Mouse (Mus musculus) right cerebral cortex, postnatal 36 days (tissue): ENCODE measurements at regions not wholly inside any gene's neighbourhood (a gene's known extent, or its start where the extent isn't known, plus 50 kb on each side); places are given as distances from the start of the nearest gene placed in this dataset.

ENCODE experiments used
- DNase-seq, 2 experiments: peaks; one replicate each; pipeline ENCODE4 v3.0.0; 2022; ENCODE audit warnings: low spot score in 2 of 2, mixed read lengths in 1 of 2

DNA sequence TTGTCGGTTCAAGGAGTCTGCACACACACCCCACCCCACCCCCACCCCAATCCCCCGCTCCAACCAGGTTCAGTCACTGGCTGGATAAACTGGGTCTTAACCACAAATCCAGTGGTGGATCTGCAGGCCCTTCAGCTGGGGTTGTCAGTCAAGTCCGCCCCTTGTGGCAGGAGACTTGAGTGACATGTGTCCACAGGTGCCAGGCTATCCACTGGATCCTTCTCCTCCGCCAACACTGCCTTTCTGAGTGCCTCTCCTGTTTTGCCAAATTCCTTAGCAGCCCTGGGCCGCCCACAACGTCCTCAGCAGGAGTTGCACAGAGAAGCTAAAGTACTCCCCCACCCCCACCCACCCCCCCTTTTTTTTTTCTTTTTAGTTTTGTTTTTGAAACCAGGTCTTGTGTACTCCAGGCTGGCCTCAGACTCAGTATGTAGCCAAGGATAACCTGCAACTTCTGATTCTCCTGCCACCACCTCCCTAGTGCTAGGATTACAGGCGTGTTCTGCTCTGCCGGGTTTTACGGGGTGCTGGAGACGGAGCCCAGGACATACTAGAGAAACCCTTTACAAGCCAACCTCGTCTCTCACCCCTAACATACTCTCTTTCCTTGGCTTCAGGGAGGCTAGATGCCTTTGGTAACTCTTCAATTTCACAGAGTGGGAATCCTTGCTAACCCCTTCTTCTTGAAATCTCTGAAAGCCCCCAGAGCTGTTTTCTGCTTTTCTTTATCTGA lies 57.2 kb upstream of the Zfp280d start:
- no peak for DNase-seq

GRCm38 (mm10) chr9:72218736-72219135 lies 55.9 kb upstream of the Zfp280d start:
- DNase-seq: no peak

DNA sequence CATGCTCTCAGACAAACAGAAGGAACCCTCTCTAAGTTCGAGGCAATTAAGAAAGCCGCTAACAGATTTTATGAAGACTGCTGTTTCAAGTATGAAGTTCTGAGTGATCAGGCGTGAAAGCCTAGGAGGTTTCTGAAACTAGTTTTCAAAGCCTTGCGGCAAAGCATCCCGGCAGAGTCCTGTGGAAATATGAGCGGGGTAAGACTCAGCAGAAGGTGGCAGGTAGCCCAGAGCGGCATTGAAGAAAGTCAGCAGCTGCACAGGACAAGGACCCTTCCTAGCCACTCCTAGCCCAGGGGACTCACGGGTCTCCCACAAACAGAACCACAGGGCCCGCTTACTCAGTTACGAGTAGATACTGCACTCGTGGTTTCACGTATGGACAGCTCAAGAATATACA lies 54.8 kb upstream of the Zfp280d start:
- DNase-seq: no peak

GRCm38 (mm10) chr9:72221333-72221732 lies 53.3 kb upstream of the Zfp280d start:
- no peak for DNase-seq
